Mouse (Mus musculus) left cerebral cortex, postnatal 25 days (tissue): ENCODE measurements around the gene Stpg4. TPM values are rescaled to one million over a fixed set of nuclear protein-coding genes. Genes with fewer than 3 reads are reported as not detected.

Experiments used
- DNase-seq, 2 experiments: peaks; one replicate each; pipeline ENCODE4 v3.0.0; 2022; ENCODE audit warnings: low spot score in 2 of 2, mixed read lengths in 1 of 2
- intact Hi-C: fragments of 180-260 bp; cut with DNase I; formaldehyde crosslinking; loops from one replicate; pipeline ENCODE4 v1.15.1; 2025
- total RNA-seq, 2 experiments: library from RNA; stranded (reverse); gene quantifications; 2 replicates each; pipeline ENCODE4 v1.2.3; 2021

Gene Stpg4
- total RNA-seq, 2 experiments from 2014 or later = 0.62 TPM; not detected in 1

DNA sequence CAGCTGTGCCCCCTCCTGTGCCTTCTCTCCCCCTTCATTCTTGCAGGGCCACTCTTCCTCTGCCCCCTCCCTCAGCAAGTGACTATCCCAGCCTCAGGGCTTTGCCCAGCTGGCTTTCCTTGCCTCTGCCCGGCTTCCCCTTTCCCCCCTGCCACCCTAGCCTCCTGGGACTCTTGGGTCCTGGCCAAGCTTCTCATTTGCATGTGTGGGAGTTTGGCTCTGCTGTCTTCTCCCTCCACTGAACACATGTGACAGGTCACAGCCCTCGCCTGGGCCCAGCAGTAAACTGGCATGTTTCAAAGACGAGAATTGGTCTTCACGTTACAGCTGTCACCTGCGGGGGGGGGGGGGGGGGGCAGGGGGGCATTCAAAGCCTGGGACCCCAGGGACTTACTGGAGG lies 40.5 kb downstream of the Stpg4 start:
- no peak for DNase-seq

DNA sequence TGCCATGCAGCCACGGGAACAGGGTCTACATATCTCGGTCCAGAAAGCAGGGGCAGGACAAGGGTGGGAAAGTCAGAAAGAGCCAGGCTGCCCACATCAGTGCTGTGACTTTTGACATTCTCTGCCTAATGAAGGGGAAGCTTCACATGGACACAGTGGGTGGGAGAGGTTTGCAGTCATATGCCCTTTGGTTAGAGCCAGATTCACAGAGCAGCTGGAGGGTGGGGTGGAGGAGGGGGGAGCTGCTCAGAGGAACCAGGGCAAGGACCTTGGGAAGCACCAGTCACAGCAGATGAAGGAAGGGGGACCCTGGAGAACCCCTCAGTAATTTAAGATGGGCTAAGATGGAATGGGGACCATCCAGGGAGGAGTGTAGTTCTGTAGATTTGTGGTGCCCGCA lies 41.7 kb downstream of the Stpg4 start:
- intact Hi-C loops = no loop called here
- DNase-seq = no peak

More for the DNA sequence above, 40.5 kb downstream of the Stpg4 start:
- intact Hi-C loops = no loop called here

DNA sequence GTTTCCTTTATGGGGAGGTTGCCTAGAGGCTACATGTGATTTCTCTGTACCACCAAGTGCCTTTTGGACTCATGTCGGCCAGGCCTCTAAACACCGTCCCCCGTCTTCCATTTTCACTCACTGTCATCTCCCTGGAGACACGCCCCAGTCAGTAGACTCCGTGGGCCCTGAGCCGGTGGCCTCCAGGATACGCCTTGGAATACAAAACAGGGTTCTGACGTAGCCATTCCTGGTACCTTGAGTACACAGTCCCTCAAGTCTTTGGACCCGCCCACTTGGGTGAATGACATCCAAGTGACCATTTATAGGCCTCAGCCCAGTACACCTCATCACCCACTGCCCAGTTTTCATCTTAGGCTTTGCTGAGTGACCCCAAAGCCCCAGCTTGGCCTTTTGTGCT lies 46.9 kb downstream of the Stpg4 start:
- intact Hi-C loops = no loop called here
- DNase-seq = no peak

DNA sequence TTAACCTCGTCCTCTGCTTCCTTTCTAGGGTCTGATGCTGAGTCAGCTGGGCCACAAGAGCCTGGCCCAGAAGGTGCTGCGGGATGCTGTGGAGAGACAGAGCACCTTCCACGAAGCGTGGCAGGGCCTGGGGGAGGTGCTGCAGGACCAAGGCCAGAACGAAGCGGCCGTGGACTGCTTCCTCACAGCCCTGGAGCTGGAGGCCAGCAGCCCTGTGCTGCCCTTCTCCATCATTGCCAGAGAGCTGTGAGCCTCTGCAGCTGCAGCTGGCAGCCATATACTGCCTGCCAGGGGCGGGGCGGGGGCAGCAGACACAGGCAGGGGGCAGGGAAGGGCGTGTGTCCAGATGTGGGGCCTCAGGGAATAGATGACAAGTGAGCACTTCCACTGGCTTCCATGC lies 47.7 kb downstream of the Stpg4 start:
- intact Hi-C loops = loop anchor here (5.0 kb wide), 2 partner anchors 47 to 152 kb away; partner anchors contain the start of gene Stpg4
- DNase-seq = no peak

DNA sequence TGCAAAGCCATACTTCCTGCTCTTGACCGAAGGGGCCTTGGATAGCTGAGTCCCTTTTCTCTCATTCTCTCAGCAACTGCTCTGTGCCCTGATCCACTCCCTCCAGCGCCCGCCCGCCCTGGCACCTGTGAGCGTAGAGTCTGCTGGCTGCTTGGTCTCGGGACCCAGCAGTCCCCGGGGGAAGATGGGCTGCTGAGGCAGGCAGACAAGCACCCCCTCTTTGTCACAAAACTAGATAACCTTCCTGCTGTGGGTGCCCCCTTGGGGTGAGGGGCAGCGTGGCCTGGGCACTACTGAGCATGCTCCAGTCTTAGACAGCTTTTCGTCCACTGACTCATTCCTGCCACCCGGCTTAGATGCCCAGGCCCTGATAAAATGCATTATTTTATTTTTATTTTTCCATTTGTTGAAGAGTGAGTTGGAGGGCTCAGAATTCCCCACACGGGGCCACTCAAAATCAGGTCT lies 48.3 kb downstream of the Stpg4 start:
- intact Hi-C loops = loop anchor here (5.0 kb wide), 2 partner anchors 48 to 153 kb away; partner anchors contain the start of gene Stpg4
- DNase-seq = no peak

DNA sequence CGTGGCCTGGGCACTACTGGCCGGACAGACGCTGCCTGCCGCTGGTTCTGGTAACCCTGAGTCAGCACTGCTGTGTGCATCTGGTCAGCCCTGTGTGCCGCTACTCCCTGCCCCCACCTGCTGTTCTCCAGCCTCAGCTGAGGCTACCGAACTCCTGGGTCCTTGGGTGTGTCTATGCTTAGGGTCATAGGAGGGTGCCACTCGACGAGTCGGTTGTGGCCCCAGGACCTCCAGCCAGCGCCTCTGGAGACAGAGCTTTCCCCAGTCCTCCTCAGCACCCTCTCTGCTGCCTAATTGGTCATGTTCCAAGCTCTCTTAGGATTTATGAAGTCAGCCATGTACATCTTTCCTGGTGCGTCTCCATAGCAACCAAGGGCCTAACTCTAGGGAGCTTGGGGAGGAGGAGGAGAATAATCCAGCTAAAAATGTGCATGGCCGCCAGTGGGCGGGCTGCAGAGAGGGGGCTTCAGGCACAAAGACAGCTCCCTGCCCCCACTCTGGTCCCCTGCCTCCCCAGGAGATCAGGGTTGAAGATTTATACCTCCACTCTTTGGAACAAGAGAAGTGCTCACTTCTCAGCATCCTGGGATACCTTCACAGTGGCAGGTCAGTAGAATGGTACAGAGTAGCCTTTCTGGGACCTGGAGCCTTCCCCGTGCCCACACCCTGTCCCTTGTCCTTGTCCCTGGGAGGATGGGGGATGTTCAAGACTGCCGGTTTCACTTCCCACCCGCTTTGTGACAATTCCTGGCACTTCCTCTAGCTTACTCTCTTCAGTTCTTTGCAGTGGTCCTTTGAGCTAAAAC lies 49.0 kb downstream of the Stpg4 start:
- intact Hi-C loops = loop anchor here (5.0 kb wide), 2 partner anchors 49 to 154 kb away; partner anchors contain the start of gene Stpg4
- peak; percentile 82 to 95 for DNase-seq

DNA sequence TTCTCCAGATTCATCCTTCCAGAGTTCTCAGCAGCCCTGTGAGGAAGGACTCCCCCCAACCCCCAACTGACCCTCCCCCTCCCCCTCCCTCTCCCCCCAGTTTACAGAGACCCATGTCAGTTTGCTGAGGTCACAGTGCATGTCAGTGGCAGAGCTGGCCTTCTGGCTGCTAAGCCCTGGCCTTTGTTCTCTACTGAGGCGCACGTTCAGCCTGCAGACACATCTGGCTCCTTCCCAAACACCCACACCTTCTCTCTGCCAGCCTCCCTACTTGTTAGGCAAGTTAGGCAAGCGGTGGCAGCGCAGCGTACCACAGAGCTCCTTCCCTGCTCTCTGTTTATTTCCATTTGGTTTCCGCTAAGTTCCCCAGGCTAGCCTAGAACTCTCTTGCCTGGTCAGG lies 50.0 kb downstream of the Stpg4 start:
- intact Hi-C loops = loop anchor here (5.0 kb wide), 2 partner anchors 50 to 155 kb away; partner anchors contain the start of gene Stpg4
- peak in 1 of 2 experiments; percentile 77 for DNase-seq

DNA sequence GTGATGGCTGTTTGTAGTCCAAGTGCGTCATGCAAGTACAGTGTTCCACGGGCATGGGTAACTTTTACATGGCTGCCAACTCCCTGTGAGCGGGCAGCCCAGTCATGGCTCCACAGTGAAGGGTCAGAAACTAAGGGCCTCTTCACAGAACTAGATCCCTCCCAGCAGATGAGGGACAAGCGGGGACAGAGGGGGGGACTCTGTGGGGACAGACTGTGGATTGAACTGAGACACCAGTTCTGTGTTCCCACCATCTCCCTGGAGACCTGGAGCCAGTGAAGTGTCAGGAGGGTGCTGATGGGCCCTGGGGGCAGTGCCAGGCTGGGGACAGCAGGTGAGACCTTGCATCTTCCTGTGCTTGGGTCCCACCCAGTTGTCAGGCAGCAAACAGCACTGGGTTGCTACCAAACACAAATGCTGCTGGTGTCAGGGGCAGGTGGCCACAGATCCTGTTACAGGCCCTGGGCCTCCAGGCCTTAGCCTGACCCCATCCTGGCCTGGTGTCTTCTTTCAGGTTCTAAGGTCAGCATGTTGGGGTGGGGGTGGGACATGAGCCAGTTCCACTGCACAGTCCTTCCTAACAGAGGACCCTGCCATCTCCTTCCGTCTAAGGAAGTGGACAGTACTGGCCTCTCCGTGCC lies 50.6 kb downstream of the Stpg4 start:
- intact Hi-C loops = loop anchor here (5.0 kb wide), 2 partner anchors 50 to 155 kb away; partner anchors contain the start of gene Stpg4
- DNase-seq = no peak

DNA sequence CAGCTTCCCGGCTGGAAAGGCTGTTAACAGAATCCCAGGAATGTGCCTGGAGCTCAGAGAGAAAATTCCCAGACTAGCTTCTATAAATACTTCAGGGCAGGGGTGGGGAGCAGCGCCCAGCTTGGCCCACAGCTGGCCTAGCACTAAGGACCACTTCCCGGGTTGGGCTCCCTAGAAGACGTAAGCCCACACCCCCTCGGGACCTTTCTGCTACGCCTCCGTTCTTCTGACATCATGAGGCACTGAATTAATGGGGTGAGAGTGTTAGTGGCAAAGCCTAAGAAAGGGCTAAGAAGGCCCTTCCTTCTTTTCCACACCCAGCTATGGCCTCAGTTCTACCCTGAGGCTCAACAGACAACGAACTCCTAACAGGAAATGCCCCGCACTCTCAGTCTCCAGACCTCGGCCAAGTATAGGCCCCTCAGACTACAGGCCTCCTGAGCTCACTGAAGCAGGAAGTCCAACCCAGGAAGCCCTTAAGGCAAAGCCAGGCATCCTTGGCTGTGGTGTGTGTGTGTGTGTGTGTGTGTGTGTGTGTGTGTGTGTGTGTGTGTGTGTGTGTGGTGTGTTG lies 51.5 kb downstream of the Stpg4 start:
- intact Hi-C loops = loop anchor here (5.0 kb wide), 2 partner anchors 51 to 156 kb away; partner anchors contain the start of gene Stpg4
- no peak for DNase-seq

DNA sequence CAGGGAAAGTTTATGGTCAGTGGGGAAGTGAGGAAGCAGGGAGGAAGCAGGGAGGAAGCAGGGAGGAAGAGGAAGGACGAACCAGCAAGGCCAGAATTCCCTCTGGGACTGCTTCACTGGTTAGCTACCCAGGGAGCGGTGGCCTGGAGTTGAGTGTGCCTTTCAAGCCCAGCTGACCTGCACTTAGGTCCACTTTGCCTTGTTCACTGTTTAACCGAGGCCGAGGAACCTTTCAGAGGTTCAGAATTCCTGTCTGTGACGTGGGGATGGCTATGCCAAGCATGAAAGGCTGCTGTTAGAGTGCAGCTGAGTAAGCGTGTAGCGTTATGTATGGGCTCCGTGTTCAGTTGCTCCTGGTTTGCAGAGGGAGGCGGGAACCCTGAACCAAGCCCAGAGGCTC lies 54.2 kb downstream of the Stpg4 start:
- intact Hi-C loops = no loop called here
- DNase-seq = no peak

DNA sequence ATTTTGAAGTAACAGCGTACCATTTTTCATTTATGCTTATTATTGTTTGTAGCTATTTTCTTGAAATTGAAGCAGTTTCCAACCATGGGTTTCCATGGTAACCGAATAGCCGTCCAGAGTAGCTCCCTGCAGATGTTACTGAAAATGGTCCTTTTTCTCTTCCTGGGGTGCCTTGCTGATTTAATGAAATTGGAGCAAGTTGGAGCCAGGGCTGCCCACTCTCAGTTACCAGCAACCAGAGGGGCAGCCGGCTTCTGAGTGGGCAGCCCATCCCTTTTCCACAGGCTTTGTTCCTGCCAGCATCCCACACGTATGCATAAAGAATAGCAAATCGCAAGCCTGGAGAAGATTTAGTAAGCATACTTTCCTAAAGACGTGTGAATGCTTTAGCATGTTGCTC lies 55.4 kb downstream of the Stpg4 start:
- intact Hi-C loops = no loop called here
- peak; percentile 58 to 93 for DNase-seq

DNA sequence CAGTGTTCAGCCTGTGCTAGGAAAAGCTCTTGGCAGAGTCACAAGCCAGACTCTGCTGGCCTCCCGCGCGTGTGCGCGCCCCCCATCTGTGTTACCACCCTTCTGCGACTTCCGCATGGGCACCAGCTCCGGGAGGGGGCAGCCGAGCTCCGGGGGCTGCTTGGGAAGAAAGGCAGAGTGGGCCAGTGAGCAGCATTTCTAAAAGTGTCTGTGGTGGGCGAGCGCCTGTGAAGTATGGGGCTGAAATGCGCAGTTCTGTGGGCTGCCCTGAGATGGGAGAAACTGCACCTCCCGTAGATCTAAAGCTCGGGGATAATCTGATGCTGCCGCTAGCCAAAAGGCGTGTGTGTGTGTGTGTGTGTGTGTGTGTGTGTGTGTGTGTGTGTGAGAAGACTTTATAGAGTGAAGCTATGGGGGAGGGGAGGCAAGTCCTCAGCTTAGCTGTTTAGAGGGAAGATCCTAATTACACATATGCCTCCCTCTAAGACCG lies 58.2 kb downstream of the Stpg4 start:
- peak; percentile 75 to 97 for DNase-seq
- intact Hi-C loops = loop anchor here (1.0 to 2.0 kb wide), 2 partner anchors 39 to 77 kb away; partner anchors contain the start of gene Calm2

DNA sequence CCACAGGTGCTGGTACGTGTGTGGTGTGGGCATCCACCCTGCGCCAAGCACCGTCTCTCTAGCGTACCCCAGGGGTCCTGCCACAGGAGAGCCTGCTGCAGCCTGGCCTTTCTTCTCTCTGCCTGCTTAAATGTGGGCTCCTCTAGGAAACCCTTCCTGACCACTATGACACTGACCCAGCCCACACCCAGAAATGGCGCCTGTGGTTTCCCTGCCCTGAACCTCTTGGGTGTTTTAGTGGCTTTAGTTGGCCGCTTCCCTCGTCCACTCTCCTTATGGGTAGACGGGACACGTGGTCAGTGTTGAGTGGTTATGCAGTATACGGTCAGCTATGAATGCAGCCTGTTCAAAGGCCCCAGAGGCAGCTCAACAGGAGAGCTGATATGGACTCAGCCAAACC lies 59.1 kb downstream of the Stpg4 start:
- DNase-seq = no peak
- intact Hi-C loops = loop anchor here (2.0 kb wide), 1 partner anchor 78 kb away; the partner anchor contains the start of gene Calm2

DNA sequence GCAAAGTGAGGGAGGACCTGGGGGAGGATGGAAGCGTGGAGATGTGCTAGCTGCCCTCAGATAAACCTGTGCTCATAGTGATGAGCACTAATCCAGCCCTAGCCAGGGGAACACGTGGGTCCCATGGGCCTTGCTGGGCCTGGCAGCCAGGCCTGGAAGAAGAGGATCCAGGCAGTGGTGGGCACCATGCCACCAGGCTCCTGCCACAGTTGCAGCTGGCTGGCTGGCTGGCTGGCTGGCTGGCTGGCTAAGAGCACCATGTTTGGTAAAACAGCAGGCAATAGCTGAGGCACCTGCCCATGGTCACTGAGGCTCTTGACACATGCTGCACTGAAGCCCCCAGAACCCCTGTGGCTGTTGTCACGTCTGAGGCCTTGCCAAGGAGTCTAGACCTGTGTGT lies 59.9 kb downstream of the Stpg4 start:
- peak; percentile 60 to 77 for DNase-seq
- intact Hi-C loops = loop anchor here (2.0 kb wide), 1 partner anchor 79 kb away; the partner anchor contains the start of gene Calm2

DNA sequence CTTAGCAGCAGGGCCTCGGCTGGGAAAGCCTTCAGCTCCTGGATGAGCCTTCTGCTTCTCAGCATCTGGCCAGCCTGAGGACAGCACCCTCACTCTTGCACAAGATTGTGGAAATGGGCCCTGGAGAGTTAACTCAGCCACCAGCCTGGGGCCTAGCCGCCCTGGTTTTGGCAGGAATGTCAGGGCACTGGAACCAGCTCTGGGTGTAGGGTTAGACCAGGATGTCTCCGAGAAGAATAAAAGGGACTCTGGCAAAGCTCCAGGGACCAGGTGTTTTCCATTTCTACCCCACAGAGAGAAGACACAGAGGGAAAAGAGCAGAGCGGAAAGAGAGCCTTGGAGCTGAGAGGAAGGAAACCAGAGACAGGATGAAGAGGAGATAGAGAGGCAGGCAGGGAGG lies 60.3 kb downstream of the Stpg4 start:
- no peak for DNase-seq
- intact Hi-C loops = no loop called here

DNA sequence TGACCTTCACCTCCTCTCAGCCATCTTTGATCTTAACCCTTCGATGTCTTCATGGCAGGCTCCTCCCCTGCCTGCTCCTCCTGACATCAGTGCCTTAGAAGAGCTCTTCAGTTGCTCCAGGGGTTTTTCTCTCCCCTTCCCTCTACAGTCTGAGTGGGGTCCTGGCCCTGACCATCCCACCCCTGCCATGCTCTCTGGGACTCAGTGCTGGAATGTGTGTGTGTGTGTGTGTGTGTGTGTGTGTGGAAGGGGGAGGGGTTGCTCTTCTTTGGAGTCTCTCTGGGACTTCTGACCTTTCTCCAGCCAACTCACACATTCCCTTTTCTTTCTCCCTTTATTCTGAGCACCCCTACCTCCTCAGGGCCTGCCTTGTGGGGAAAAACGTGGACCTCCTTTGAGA lies 61.0 kb downstream of the Stpg4 start:
- no peak for DNase-seq
- intact Hi-C loops = no loop called here

DNA sequence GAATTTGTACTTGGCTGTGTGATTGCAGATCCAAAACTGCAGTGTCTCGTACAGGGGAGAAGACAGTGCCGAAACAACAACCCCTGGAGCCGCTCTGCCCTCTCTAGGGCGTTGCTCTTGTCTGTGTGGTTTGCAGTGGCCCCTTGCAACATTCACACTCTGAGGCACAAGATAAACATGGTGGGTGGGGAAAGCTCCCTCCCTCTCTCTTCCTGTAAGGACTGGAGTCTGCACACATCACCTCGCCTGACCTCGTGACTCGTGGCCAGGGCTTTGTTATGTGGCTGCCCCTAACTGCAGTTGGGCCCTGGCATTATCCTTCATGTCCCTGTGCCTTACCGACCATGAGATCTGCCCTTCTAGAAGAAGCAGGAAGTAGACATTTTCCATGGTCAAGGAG lies 62.3 kb downstream of the Stpg4 start:
- no peak for DNase-seq
- intact Hi-C loops = no loop called here

DNA sequence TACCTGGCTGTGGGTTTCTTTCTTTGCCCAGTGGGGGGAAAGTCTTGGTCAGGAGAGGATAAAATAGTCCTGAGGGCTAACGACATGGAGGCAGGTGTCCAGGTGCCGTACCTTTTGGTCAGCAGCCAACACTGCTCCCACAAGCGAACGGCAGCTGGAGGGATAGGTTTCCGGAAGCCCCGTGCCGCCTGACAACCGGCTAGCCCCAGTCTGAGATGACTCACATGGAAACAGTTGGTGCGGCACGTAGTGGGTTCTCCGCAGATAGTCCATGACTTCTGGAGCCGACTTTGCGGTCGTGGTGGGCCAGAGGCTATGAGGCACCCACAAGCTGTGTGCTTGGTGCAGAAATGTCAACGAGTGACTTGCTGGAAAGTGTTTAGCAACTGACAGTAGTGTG lies 63.4 kb downstream of the Stpg4 start:
- peak in 1 of 2 experiments; percentile 58 for DNase-seq
- intact Hi-C loops = no loop called here

DNA sequence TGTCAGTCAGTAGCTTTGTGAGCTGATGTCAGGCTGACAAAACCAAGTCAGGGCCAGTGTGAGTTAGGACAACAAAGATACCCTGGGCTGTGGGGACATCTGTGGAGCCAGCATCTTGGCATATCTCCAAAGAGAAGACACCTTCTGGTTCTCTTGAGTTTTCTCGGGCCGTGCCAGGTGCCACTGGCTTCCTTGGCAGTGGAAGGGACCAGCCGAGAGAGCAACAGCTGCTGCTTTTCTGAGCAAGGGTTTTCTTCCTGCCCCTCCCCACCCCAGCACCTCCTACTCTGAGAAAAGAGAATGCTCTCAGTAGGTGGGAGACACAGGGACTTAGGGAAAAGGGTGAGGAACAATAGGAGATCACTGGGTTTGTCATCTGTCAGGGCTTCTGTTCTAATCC lies 66.4 kb downstream of the Stpg4 start:
- intact Hi-C loops = no loop called here
- DNase-seq = peak in 1 of 2 experiments; percentile 51

DNA sequence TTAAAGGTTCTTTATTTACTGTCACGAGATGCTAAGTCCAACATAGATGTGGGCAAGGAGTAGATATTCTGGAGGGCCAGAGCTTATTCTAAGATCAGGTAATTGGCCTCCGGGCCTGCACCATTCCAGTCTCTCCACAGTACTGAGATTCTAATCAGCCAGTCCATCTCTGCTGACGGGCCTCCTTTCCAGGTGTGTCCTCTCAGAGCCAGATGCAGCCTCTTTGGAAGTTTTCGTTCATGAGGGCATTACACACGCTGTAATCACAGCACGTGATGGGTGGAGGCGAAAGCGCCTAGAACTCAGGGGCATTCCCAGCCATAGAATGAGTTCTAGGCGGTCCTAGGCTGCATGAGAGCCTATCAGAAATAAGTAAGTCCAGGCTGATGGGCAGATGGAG lies 70.0 kb downstream of the Stpg4 start:
- no peak for DNase-seq
- intact Hi-C loops = no loop called here
